Mouse (Mus musculus) erythroblast, embryonic 14.5 days (primary cell): ENCODE results near the gene Mreg.

Experiments
- GATA1 ChIP-seq: IDR thresholded peaks from 2 replicates; pipeline ENCODE4 v1.6.1; 2012; ENCODE audit warnings: low read length, inconsistent platforms, mixed read lengths
- TAL1 ChIP-seq: IDR thresholded peaks from 3 replicates; pipeline ENCODE4 v1.6.1; 2012; ENCODE audit warnings: low read length, inconsistent platforms, mixed read lengths

DNA sequence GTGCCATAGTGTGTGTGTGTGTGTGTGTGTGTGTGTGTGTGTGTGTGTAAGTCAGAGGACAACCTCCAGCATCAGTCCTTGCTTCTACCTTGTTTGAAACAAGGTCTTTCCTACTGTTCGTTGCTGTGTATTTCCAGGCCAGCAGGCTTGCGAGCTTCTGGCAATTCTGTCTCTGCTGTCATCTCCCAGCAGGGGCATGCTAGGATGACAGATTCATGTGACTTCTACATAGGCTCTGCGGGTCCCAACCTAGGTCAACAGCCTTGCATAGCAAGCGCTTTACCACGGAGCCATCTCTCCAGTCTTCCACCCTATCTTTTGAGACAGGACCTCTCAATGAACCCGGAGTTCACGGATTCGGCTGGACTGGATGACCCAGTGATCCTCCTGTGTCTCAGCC lies 20.7 kb downstream of the Mreg start:
- TF ChIP-seq TAL1 (no peak), GATA1 (no peak)
